Mouse (Mus musculus) kidney, postnatal 36 days (tissue): ENCODE results near the gene Itgam.

Source experiments
- DNase-seq, 2 experiments: peaks; one replicate each; pipeline ENCODE4 v3.0.0; 2021 to 2022; ENCODE audit warnings: mixed read lengths in 2 of 2

The Itgam gene

GRCm38 (mm10) chr7:128057860-128058259 is 4.6 kb upstream of the Itgam start:
- no peak for DNase-seq

GRCm38 (mm10) chr7:128058576-128058975 is 3.9 kb upstream of the Itgam start:
- DNase-seq, result no peak

- no peak for DNase-seq
Observed at GRCm38 (mm10) chr7:128059091-128059490, 3.3 kb upstream of the Itgam start.

- DNase-seq, result no peak
Observed at GRCm38 (mm10) chr7:128063211-128063781, 856 bp downstream of the Itgam start.

- DNase-seq, result no peak
Observed at GRCm38 (mm10) chr7:128065547-128065946, 3.1 kb downstream of the Itgam start.

- DNase-seq, result peak in 1 of 2 experiments; percentile 20
Observed at GRCm38 (mm10) chr7:128067847-128068246, 5.4 kb downstream of the Itgam start.

- no peak for DNase-seq
Observed at GRCm38 (mm10) chr7:128069844-128070243, 7.4 kb downstream of the Itgam start.

- no peak for DNase-seq
Observed at GRCm38 (mm10) chr7:128071816-128072215, 9.4 kb downstream of the Itgam start.

GRCm38 (mm10) chr7:128080012-128080411 is 17.6 kb downstream of the Itgam start:
- no peak for DNase-seq

- no peak for DNase-seq
Observed at GRCm38 (mm10) chr7:128089141-128089540, 26.7 kb downstream of the Itgam start.

GRCm38 (mm10) chr7:128098135-128098534 is 35.7 kb downstream of the Itgam start:
- DNase-seq, result no peak

GRCm38 (mm10) chr7:128100742-128101357 is 38.4 kb downstream of the Itgam start:
- DNase-seq, result no peak

GRCm38 (mm10) chr7:128105246-128105645 is 42.8 kb downstream of the Itgam start:
- no peak for DNase-seq

- DNase-seq, result no peak
Observed at GRCm38 (mm10) chr7:128107462-128107861, 45.0 kb downstream of the Itgam start.

- DNase-seq, result no peak
Observed at GRCm38 (mm10) chr7:128110314-128110713, 47.9 kb downstream of the Itgam start.

- DNase-seq, result no peak
Observed at GRCm38 (mm10) chr7:128112131-128112530, 49.7 kb downstream of the Itgam start.

GRCm38 (mm10) chr7:128114371-128115105 is 52.1 kb downstream of the Itgam start:
- DNase-seq, result no peak

- DNase-seq, result no peak
Observed at GRCm38 (mm10) chr7:128115211-128115958, 52.9 kb downstream of the Itgam start.

GRCm38 (mm10) chr7:128116396-128116795 is 54.0 kb downstream of the Itgam start:
- DNase-seq, result no peak

- no peak for DNase-seq
Observed at GRCm38 (mm10) chr7:128119726-128120490, 57.5 kb downstream of the Itgam start.

GRCm38 (mm10) chr7:128128741-128129720 is 66.6 kb downstream of the Itgam start, which contains the start of gene Itgax:
Itgax (plus strand) TSS chr7:128129547.
- no peak for DNase-seq
